Mouse (Mus musculus) gastrocnemius, postnatal 4 days (tissue): ENCODE data around the gene Trim7. TPM values are rescaled to one million over a fixed set of nuclear protein-coding genes. Genes with fewer than 3 reads are reported as not detected.
A peak's percentile ranks its signal among the peaks of the same experiment; 100 is the strongest.
"Not testable (repeated sequence)": the region's sequence is repeated elsewhere in the genome, so short reads cannot be mapped to it uniquely, and the experiment has no call there.

Source experiments
- DNase-seq, 2 experiments: peaks; one replicate each; pipeline ENCODE4 v3.0.0; 2021 to 2022; ENCODE audit warnings: low spot score in 2 of 2, mixed read lengths in 2 of 2
- long read RNA-seq, 2 experiments: library from polyadenylated mRNA; stranded (forward); transcript quantifications; one replicate each; pipeline ENCODE4 v2.0.0; 2021
- total RNA-seq, 2 experiments: library from RNA; stranded (reverse); gene quantifications; 2 replicates each; pipeline ENCODE4 v1.2.3; 2021

Trim7 gene
- 10 to 100 TPM; 46.3 to 63.6 TPM for total RNA-seq
- long read RNA-seq, experiment 1, transcript Trim7-201 (7 exons, 2,161 nt) = major isoform, 25 of 34 reads
- long read RNA-seq, experiment 1, partial matches to known transcripts = 4 of 34 reads
- long read RNA-seq, experiment 1, other reads (novel, unspliced or antisense) = 5 of 34 reads
- long read RNA-seq, experiment 2, transcript Trim7-201 (7 exons, 2,161 nt) = major isoform, 39 of 57 reads
- long read RNA-seq, experiment 2, partial matches to known transcripts = 2 of 57 reads
- long read RNA-seq, experiment 2, other reads (novel, unspliced or antisense) = 16 of 57 reads

DNA sequence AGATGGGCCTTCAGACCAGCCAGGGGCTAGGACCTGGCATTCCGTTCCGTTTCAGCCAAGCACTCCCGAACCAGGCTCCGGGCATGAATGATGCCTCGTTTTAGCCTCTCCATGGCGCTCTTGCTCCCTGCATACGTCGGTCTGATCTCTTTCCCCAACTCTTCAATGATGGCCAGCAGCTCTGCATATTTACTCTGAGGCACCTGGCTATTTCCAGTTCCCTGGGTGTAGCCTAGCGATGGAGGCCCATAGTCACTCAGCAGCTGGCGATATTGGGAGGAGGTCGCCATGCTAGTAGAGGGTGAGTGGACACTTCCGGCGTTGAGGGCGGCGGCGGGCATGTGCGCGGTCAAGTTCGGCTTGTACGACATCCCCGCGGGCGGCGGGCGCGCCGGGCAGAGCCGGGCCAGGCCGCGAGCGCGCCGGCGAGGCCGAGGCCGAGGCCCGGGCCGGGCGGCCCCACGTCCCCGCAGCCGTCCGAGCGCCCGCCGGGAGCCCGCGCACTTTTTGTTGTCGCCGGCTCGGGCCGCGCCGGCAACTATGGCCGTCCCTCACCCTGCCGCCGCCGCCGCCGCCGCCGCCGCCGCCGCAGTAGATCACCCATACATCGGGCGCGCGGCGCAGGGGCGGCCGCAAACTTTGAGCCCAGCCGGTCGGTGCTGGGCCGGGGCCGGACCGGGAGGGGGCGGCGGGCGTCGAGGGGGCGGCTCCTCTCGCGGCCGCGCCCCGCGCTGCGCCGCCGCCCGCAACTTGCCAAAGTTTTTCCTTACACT lies at the start of gene Trim7, which contains the start of gene Gm12184:
TSS of gene Trim7 (plus strand) at position 162 of the 773 bp plus-strand sequence.
TSS of gene Gm12184 (minus strand) at position 677 of the 773 bp plus-strand sequence.
- DNase-seq = not testable (repeated sequence)

DNA sequence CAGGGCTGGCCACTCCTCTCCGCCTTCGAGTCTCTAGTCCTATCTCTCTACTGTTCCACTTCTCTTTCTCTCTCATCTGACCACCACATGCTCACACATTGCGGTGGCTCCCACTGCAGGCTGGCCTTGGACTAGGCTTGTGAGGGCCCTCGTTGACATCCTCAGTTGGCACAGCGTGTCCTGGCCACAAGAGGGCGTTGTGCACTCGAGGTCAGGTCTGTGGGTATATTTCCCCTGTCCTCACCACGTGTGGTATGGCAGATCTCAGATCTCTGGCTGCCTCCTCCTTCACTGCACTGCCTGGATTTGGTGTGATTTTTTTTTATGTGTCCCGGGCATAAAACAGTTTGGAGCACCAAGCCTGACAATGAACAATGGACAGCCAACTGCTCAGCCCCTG lies 49.3 kb upstream of the Trim7 start:
- DNase-seq = peak in 1 of 2 experiments; percentile 13

DNA sequence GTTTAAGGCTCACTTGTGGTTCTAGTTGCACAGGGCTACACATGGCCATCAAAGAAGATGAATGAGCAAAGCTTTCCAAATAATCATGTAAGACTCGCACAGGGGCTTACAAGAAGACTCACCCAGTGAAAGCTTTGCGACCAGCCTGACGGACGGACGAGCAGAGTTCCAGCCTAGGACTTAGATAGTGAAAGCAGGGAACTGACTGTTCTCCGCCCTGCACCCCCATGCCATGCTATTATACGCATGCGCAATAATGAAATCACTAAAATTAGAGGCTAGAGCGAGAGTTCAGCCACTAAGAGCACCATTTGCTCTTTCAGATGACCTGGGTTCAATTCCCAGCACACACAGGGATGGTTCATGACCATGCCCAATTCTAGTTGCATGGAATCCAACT lies 48.6 kb upstream of the Trim7 start:
- no peak for DNase-seq

DNA sequence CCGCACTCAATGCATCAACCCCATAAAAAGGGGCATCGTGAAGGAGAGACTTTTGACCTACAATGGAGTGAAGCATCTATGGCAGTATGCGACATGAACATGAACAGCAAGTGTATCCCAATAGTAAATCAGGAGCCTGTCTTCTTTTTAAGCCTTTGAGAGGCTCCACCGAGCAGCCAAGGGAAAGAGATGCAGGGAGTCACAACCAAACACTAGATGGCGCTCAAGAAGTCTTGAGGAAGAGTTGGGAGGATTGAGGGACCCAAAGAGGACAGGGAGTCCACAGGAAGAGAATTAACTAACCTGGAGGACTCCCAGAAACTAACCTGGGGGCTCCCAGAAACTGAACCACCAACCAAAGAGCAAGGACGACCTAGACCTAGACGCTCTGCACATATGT lies 46.5 kb upstream of the Trim7 start:
- DNase-seq = no peak

DNA sequence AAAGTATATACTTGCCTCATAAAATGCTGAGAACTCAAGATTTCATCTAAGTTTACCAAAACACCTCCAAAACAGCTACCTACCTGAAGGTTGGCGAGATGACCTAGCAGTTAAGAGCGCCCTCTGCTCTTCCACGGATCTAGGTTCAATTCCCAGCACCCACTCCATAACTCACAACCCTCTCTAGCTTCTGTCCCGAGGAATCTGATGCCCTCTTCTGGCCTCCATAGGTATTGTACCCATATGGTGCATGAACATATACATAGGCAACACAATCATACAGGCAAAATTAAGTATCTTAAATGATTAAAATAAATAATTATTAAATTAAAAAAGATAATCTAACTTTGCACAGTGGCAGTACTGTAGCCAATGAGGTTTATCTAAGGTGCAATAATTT lies 43.7 kb upstream of the Trim7 start:
- no peak for DNase-seq

DNA sequence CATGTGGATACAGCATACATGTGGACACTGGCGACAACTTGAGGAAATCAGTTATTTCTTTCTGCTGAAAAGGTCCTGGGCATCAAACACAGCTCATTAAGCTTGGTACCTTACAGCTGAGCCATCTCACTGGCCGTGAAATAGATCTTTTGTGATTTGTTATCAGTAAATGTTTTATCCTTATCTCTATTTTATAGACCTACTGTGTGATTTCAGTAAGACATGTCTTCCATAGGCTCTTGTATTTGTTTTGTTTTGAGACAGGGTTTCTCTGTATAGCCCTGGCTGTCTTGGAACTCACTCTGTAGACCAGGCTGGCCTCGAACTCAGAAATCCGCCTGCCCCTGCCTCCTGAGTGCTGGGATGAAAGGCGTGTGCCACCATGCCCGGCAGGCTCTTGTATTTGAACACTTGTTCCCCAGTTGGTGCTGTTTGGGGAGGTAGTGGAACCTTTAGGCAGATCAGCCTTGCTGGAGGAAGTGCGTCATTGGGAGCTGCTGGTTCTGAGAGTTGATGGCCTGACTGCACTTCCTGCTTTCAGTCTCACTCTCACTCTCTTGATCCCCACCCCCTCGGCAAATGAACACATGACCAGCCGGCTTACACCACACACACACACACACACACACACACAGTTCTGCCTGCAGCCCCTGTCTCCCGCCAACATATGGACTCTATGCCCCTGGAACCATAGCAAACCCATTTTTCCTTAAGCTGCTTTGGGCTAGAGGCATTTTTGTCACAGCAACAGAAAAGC lies 38.3 kb upstream of the Trim7 start:
- no peak for DNase-seq

DNA sequence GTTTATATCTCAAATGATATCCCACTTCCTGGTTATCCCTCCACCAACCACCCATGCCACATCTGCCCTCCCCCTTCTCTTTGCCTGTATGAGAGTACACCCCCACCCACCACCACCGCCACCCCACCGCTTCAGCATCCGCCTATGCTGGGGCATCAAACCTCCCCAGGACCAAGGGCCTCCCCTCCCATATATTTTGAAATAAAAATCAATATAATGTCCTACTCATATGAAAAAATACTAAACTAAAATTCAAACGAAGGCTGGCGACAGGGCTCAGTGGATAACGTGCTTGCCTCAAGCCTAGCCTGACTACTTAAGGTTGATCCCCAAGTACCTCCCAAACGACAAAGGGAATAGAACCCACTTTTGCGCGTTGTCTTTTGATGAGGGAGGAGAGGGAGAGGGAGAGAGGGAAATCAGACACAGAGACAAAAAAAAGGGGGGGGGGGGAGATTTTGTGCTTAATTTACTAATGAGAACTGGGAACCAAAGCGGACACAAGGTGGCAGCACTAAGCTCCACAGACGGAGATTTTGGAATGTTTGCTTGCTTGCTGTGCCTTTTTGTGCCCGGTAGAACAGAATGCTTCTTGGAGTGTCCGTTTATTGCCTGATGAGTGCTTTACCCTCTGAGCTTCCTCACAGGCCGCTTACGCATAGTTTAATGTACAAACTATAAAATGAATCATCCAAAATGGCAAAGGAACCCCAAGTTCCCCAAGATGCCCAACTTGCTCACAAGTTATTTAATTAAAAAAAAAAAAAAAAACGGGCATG lies 37.4 kb upstream of the Trim7 start:
- peak; percentile 32 to 76 for DNase-seq

DNA sequence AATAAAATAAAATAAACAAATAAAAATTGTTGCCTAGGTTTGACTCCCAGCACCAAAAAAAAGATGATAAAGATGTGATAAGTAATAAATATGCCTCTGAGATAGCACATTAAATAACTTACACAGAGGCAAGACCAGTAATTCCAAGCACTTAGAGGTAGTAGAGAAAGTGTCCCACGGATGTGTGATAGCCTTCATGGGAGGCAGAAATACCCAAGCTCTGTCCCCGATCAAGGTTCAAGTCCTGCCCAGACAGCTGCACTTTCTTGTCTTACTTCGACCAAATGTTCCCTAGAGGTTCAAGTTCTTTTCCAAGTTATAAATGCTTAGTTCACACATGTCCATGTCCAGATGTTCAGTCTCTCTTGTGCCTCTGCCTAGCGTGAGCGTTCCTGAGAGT lies 36.7 kb upstream of the Trim7 start:
- DNase-seq = no peak

DNA sequence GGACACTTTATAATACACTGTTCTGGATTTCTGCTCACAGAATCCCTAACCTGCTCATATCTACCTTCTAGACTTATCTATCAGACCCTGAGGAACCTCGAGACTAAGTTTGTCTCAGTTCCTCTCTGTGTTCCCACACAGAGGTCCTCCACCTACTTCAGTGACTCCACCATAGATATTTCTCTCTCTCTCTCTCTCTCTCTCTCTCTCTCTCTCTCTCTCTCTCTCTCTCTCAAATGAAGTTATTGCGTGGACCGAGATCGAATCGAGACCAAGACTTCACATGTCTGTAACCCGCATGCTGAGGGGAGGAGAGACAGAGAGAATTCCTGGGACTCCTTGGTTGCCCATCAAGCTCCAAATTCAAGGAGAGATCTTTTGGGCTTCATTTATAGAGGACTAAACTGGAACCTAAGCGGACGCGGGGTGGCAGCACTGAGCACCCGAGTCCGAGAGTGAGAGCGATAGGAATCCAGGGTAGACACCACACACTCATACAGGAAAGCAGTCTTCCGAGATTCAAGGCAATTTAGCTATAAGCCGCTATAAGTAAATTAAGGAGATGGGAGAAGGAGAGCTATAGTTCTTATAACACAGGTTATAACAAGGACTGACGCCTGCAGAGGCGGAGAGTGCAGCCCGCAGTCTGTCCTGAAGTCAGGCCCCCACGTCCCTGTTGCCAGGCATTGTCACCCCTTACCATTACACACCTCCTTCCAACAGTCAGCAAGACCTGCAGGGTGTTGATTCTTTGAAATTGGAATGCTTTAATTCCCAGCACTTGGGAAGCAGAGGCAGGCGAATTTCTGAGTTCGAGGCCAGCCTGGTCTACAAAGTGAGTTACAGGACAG lies 35.7 kb upstream of the Trim7 start:
- DNase-seq = peak; percentile 74 to 85

DNA sequence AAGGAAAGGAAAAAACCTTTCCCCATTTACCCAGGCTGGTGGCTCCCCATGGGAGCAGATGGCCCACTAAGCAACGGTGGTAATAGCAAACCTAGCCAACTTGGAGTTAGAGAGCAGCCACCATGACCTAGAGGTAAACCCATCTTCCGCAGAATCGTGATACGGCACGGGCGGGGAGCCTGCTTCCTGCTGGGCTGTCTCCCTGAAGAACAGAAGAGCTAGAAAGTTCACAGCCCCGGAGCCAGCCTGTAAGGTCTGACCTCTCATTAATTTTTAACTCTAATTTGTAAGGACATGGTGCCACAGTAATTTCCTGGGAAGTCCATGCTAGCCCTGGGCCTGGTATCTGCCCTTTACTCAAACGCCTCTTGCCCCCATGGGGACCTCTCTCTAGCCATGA lies 35.0 kb upstream of the Trim7 start:
- DNase-seq = no peak

DNA sequence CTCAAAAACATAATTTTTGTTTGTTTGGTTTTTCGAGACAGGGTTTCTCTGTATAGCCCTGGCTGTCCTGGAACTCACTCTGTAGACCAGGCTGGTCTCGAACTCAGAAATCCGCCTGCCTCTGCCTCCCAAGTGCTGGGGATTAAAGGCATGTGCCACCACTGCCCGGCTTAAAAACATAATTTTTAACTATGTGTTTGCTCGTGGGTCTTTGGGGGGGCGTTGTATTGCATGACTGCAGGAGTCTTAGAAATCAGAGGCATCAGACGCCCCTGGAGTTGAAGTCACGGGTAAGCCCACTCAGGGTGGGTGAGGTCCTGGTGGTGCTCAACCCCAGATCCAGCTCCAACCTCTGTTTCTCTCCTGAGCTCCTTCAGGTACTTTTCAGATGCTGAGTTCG lies 34.0 kb upstream of the Trim7 start:
- not testable (repeated sequence) for DNase-seq

DNA sequence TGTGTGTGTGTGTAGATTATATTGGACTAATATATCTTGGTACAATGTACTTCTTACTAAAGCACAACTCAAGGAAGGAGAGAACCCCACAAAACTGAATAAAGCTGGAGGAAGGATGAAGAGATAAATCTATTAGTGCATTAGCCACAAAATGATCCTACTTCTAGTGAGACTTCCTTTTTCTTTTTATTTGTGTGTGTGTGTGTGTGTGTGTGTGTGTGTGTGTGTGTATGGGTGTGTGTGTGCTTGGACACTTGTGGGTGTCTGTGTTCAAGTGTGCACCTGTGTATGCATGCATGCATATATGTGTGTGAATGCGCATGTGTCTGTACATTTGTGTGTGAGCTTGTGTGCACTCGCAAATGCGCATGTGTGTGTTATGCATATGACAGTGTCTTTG lies 32.8 kb upstream of the Trim7 start:
- DNase-seq = no peak

DNA sequence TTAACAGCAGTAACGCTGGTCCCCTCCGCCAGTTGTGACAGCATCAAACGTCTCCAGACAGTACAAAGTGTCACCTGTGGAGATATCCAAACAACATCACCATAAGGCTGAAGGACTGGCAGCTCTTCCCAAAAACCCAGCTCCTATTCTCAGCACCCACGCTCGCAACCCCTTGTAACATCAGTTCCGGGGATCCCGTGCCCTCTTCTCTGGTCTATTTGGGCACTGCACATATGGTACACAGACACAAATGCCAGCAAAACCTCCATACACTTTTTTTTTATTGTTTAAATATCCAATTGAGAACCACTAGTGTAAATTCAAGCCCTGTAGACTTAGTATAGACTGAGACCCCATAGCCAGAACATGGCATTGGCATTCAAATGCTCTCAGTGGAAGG lies 30.7 kb upstream of the Trim7 start:
- no peak for DNase-seq

DNA sequence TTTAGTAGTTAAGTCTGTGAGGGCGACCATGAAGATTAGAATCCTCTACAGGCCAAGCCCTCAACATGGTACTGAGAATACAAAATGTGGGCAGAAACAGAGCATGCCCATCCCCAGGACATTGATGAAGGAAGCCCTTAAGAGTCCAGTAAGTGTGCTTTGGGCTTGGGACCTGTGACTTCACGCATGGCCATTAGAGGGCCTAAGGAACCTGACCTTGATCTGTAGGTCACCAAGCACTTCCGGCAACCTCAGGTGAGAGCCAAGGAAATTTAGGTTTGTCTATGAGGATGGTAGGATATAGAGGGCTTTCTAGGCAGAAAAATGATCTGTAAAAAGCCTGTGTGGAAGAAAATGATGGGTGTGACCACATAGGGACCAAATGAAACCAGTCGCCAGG lies 29.6 kb upstream of the Trim7 start:
- no peak for DNase-seq

DNA sequence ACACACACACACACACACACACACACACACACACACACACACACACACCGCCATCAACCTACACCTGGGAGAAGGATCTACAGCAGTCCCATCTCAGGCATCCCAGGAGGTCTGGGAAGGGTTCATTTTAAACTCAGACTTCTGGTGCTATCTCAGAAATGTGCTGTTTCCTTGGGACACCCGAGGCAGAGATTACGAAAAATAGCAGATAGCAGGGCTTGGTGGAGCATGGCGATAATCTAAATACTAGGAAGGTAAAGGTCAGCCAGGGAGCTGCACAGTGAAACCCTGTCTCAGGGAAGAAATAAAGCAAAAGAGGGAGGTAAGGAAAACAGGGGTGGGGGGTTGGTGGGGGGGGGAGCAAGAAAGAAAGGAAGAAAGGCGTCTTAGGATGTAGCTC lies 28.7 kb upstream of the Trim7 start:
- no peak for DNase-seq

DNA sequence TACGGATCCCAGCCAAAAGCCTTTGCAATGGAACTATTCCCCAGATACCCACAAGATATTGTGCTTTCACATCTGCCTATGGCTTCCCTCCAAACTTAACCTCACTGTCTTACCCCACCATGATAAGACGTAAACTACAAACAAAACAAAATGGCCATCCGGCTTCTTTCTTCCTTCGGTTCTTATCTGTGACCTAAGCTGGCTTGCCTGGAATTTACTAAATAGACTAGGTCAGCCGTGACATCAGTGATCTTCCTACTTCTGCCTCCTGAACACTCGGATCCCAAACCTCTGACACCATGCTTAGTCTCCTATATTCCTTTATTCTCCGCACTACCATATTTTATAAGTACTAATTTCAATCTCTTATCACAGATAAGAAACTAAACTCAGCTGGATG lies 27.6 kb upstream of the Trim7 start:
- no peak for DNase-seq

DNA sequence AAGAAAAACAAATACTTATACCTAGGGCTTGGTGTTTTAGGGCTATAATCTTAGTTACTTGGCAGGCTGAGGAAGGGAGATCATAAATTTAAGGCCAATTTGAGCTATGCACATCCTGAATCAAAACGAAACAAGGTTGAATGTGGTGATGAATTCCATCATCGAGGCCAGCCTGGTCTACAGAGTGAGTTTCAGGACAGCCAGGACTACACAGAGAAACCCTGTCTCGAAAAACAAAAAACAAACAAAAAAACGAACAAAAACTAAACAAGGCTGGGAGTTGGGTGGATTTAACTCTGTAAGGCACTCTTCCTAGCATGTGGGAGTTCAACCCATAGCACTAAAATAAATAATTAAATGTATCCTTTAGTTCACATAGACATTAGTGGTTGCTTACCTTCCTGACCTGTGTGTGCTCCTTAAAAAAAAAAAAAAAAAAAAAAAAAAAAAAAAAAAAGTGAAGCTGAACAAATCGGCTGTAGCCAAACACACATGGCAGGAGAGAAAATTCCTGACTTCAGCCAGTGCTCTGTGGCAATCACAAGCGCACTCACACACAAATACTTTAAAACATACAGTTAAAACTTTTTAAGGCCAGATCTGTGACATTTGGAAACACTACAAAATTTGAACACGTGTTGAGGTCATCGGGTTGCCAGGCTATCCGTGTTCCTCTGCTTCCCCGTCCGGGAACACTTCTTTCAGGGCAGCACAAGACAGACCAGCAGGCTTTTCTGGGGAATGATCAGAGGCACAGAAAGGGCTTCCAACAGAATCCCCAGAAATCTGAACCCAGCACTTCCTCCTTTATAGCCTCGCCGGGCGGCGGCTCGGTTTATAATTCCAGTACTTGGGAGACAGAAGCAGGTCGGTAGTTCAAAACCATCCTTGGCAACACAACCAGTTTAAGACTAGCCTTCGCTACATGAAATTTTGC lies 26.7 kb upstream of the Trim7 start:
- DNase-seq = no peak

DNA sequence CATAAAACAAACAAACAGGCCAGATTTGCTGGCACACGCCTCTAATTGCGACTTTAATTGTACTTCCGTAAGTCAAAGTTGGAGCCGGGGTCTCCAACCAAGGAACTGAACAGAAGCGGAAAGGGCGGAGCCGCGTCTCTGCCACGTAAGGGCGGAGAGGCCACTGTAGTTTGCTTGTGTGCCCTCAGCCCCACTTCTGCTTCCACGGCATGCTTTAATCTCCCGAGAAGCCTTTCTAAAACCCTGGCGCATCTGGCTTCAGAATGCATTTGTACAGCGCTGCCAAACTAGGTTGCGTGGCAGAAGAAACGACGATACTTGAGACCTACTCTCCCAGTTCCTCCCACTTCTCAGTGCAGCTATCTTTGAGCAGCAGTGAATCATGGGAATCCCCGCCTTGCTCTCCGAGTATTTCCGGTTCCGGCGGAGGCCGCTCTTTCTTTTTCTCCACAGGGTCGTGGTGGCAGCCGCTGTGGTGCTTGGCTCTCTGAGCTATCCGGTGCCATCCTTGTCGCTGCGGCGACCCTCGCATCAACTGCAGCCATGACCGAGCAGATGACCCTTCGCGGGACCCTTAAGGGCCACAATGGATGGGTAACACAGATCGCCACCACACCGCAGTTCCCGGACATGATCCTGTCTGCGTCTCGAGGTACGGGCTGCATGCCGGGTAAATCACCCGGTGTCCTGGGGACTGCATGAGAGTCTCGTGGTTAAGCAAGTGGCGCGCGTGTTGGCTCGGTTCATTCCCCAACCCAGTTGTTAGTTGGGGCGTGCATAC lies 25.8 kb upstream of the Trim7 start, which contains the start of gene Rack1:
TSS of gene Rack1 (plus strand) at position 412 of the 781 bp plus-strand sequence.
- peak; percentile 65 to 86 for DNase-seq
